Mouse (Mus musculus): ENCODE data around the gene Jak1. TPM values are rescaled to one million over a fixed set of nuclear protein-coding genes. Genes with fewer than 3 reads are reported as not detected.
A peak's percentile ranks its signal among the peaks of the same experiment; 100 is the strongest.

Gene Jak1
- polyA plus RNA-seq, 1 experiment = 55.1 TPM

- Histone ChIP-seq H3K4me3 (replicated peaks; ENCODE audit: extremely low read depth, low read depth, low read length) (no peak overlapping the region), H3K4me1 (ENCODE audit: control insufficient read depth, insufficient read depth, low read length) (peaks cover 27% of the 10 kb centered on the region)
- TF ChIP-seq POLR2A (IDR thresholded peaks at IDR 0.05; ENCODE audit: borderline replicate concordance, extremely low read depth, low read depth, low read length) (no peak), CTCF (IDR thresholded peaks at IDR 0.05; ENCODE audit: insufficient read depth, low read length) (no peak)
- WGBS = 40% methylated on average over 6 of the region's 6 CpGs
- DNase-seq = no peak
These were observed 20.6 kb downstream of the Jak1 start for GRCm38 (mm10) chr4:101244257-101245011.

- Histone ChIP-seq H3K4me1 (ENCODE audit: control insufficient read depth, insufficient read depth, low read length) (peaks cover 25% of the 10 kb centered on the region), H3K4me3 (replicated peaks; ENCODE audit: extremely low read depth, low read depth, low read length) (no peak overlapping the region)
- no peak for DNase-seq
- TF ChIP-seq CTCF (IDR thresholded peaks at IDR 0.05; ENCODE audit: insufficient read depth, low read length) (no peak), POLR2A (IDR thresholded peaks at IDR 0.05; ENCODE audit: borderline replicate concordance, extremely low read depth, low read depth, low read length) (no peak)
- WGBS = 88% methylated on average over 3 of the region's 3 CpGs
These were observed 24.3 kb downstream of the Jak1 start for GRCm38 (mm10) chr4:101240875-101241173.

GRCm38 (mm10) chr4:101240163-101240874 is 24.8 kb downstream of the Jak1 start:
- TF ChIP-seq CTCF (IDR thresholded peaks at IDR 0.05; ENCODE audit: insufficient read depth, low read length) (no peak), POLR2A (IDR thresholded peaks at IDR 0.05; ENCODE audit: borderline replicate concordance, extremely low read depth, low read depth, low read length) (no peak)
- H3K4me3 ChIP-seq (replicated peaks; ENCODE audit: extremely low read depth, low read depth, low read length) = no peak overlapping the region
- no peak for DNase-seq
- 95% methylated on average over 5 of the region's 5 CpGs for WGBS
- peaks cover 20% of the 10 kb centered on the region for H3K4me1 ChIP-seq (ENCODE audit: control insufficient read depth, insufficient read depth, low read length)

- 88% methylated on average over 3 of the region's 3 CpGs for WGBS
- H3K4me1 ChIP-seq (ENCODE audit: control insufficient read depth, insufficient read depth, low read length) = peaks cover 18% of the 10 kb centered on the region
- no peak overlapping the region for H3K4me3 ChIP-seq (replicated peaks; ENCODE audit: extremely low read depth, low read depth, low read length)
- TF ChIP-seq POLR2A (IDR thresholded peaks at IDR 0.05; ENCODE audit: borderline replicate concordance, extremely low read depth, low read depth, low read length) (no peak), CTCF (IDR thresholded peaks at IDR 0.05; ENCODE audit: insufficient read depth, low read length) (no peak)
- DNase-seq = no peak
These were observed 25.5 kb downstream of the Jak1 start for GRCm38 (mm10) chr4:101239313-101240162.

GRCm38 (mm10) chr4:101238589-101238988 is 26.5 kb downstream of the Jak1 start:
- TF ChIP-seq CTCF (IDR thresholded peaks at IDR 0.05; ENCODE audit: insufficient read depth, low read length) (no peak), POLR2A (IDR thresholded peaks at IDR 0.05; ENCODE audit: borderline replicate concordance, extremely low read depth, low read depth, low read length) (no peak)
- Histone ChIP-seq H3K4me1 (ENCODE audit: control insufficient read depth, insufficient read depth, low read length) (peaks cover 13% of the 10 kb centered on the region), H3K4me3 (replicated peaks; ENCODE audit: extremely low read depth, low read depth, low read length) (no peak overlapping the region)
- WGBS = 64% methylated on average over 4 of the region's 4 CpGs
- no peak for DNase-seq

GRCm38 (mm10) chr4:101236797-101237196 is 28.3 kb downstream of the Jak1 start:
- peaks cover 11% of the 10 kb centered on the region for H3K4me1 ChIP-seq (ENCODE audit: control insufficient read depth, insufficient read depth, low read length)
- 76% methylated on average over 6 of the region's 6 CpGs for WGBS
- DNase-seq = no peak
- no peak overlapping the region for H3K4me3 ChIP-seq (replicated peaks; ENCODE audit: extremely low read depth, low read depth, low read length)
- no peak for TF ChIP-seq POLR2A (IDR thresholded peaks at IDR 0.05; ENCODE audit: borderline replicate concordance, extremely low read depth, low read depth, low read length)
- TF ChIP-seq CTCF (IDR thresholded peaks at IDR 0.05; ENCODE audit: insufficient read depth, low read length) = no peak

- Histone ChIP-seq H3K4me3 (replicated peaks; ENCODE audit: extremely low read depth, low read depth, low read length) (no peak overlapping the region), H3K4me1 (ENCODE audit: control insufficient read depth, insufficient read depth, low read length) (peaks cover 11% of the 10 kb centered on the region)
- no peak for DNase-seq
- WGBS = 100% methylated on average over 1 of the region's 1 CpGs
- no peak for TF ChIP-seq POLR2A (IDR thresholded peaks at IDR 0.05; ENCODE audit: borderline replicate concordance, extremely low read depth, low read depth, low read length)
- no peak for TF ChIP-seq CTCF (IDR thresholded peaks at IDR 0.05; ENCODE audit: insufficient read depth, low read length)
These were observed 29.1 kb downstream of the Jak1 start for GRCm38 (mm10) chr4:101235964-101236363.

GRCm38 (mm10) chr4:101234753-101235152 is 30.3 kb downstream of the Jak1 start:
- no peak overlapping the region for H3K4me3 ChIP-seq (replicated peaks; ENCODE audit: extremely low read depth, low read depth, low read length)
- no peak for DNase-seq
- TF ChIP-seq CTCF (IDR thresholded peaks at IDR 0.05; ENCODE audit: insufficient read depth, low read length) (no peak), POLR2A (IDR thresholded peaks at IDR 0.05; ENCODE audit: borderline replicate concordance, extremely low read depth, low read depth, low read length) (no peak)
- 41% methylated on average over 1 of the region's 1 CpGs for WGBS
- peaks cover 11% of the 10 kb centered on the region for H3K4me1 ChIP-seq (ENCODE audit: control insufficient read depth, insufficient read depth, low read length)

- no peak overlapping the region for H3K4me3 ChIP-seq (replicated peaks; ENCODE audit: extremely low read depth, low read depth, low read length)
- 21% methylated on average over 1 of the region's 1 CpGs for WGBS
- H3K4me1 ChIP-seq (ENCODE audit: control insufficient read depth, insufficient read depth, low read length) = peaks cover 9% of the 10 kb centered on the region
- no peak for TF ChIP-seq POLR2A (IDR thresholded peaks at IDR 0.05; ENCODE audit: borderline replicate concordance, extremely low read depth, low read depth, low read length)
- no peak for TF ChIP-seq CTCF (IDR thresholded peaks at IDR 0.05; ENCODE audit: insufficient read depth, low read length)
- DNase-seq = peak; percentile 55
These were observed 30.8 kb downstream of the Jak1 start for GRCm38 (mm10) chr4:101234332-101234731.

All from lung, adult 2 months (tissue).